Mouse (Mus musculus) ES-Bruce4 (cell line): Measurements from ENCODE around the gene Gda. TPM values are rescaled to one million over a fixed set of nuclear protein-coding genes. Genes with fewer than 3 reads are reported as not detected.

ENCODE experiments used
- H3K27ac ChIP-seq: 2 replicates; pipeline ENCODE4 v1.5.1; 2012; ENCODE audit warnings: low read length, inconsistent platforms; ENCODE audit not compliant: insufficient read depth
- H3K27me3 ChIP-seq: 2 replicates; pipeline ENCODE4 v1.6.1; 2012; ENCODE audit warnings: mild to moderate bottlenecking, low read length, inconsistent platforms; ENCODE audit not compliant: control insufficient read depth, poor library complexity, insufficient read depth, severe bottlenecking
- H3K36me3 ChIP-seq: 2 replicates; pipeline ENCODE4 v1.6.1; 2012; ENCODE audit warnings: inconsistent platforms, mild to moderate bottlenecking, low read length, moderate library complexity; ENCODE audit not compliant: control insufficient read depth, poor library complexity, insufficient read depth, severe bottlenecking
- H3K4me1 ChIP-seq: one replicate; pipeline ENCODE4 v1.8.1; 2011; ENCODE audit warnings: low read length; ENCODE audit not compliant: control insufficient read depth, insufficient read depth
- H3K4me3 ChIP-seq: 2 replicates; pipeline ENCODE4 v1.5.1; 2011; ENCODE audit warnings: low read depth, mild to moderate bottlenecking, low read length
- H3K9ac ChIP-seq: 2 replicates; pipeline ENCODE4 v1.6.1; 2012; ENCODE audit warnings: low read depth, mild to moderate bottlenecking, inconsistent platforms; ENCODE audit not compliant: poor library complexity, severe bottlenecking
- H3K9me3 ChIP-seq: replicated peaks from 2 replicates; pipeline ENCODE4 v1.6.1; 2012; ENCODE audit warnings: mild to moderate bottlenecking, low read length, inconsistent platforms; ENCODE audit not compliant: control insufficient read depth, poor library complexity, insufficient read depth, severe bottlenecking
- CTCF ChIP-seq: IDR thresholded peaks from one replicate; pipeline ENCODE4 v1.8.1; 2011; ENCODE audit warnings: low read depth, low read length
- EP300 ChIP-seq: IDR thresholded peaks from 2 replicates; pipeline ENCODE4 v1.6.1; 2011; ENCODE audit warnings: low read depth, low read length; ENCODE audit not compliant: insufficient read depth
- POLR2A ChIP-seq: IDR thresholded peaks from one replicate; pipeline ENCODE4 v1.8.1; 2011; ENCODE audit warnings: low read length; ENCODE audit not compliant: insufficient read depth
- polyA plus RNA-seq: library from polyadenylated mRNA; stranded (reverse); fragments of >200 nt; gene quantifications from 2 replicates; pipeline ENCODE4 v1.2.4, GENCODE M21; 2011; ENCODE audit warnings: low read depth; ENCODE audit not compliant: missing spikeins, insufficient read depth, insufficient read length

Gda gene
- polyA plus RNA-seq, 1 experiment = not detected

DNA sequence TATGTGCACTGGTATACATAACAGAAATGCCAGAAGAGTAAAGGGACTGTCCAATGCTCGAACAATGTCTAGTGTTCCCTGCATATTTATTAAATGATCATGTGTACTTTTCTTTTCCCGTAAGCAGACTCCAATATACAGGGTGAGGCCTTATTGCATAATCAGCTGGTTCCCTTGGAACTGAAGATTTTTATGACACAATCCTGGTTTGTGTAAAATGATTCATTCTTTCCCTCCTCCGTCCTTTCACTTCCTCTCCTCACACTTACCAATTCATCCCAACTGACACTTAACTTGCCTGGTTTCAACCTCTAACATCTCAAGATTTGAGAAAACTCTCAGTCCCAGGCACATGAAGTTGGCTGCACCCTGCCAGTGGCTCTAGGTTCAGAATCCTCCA lies 3.5 kb upstream of the Gda start:
- Histone ChIP-seq H3K36me3 (no peaks in the 10 kb centered on the region), H3K9me3 (no peaks in the 10 kb centered on the region), H3K9ac (no peak overlapping the region), H3K27me3 (no peaks in the 10 kb centered on the region), H3K4me1 (no peaks in the 10 kb centered on the region), H3K27ac (no peak overlapping the region), H3K4me3 (no peak overlapping the region)
- TF ChIP-seq POLR2A (no peak), CTCF (no peak)

DNA sequence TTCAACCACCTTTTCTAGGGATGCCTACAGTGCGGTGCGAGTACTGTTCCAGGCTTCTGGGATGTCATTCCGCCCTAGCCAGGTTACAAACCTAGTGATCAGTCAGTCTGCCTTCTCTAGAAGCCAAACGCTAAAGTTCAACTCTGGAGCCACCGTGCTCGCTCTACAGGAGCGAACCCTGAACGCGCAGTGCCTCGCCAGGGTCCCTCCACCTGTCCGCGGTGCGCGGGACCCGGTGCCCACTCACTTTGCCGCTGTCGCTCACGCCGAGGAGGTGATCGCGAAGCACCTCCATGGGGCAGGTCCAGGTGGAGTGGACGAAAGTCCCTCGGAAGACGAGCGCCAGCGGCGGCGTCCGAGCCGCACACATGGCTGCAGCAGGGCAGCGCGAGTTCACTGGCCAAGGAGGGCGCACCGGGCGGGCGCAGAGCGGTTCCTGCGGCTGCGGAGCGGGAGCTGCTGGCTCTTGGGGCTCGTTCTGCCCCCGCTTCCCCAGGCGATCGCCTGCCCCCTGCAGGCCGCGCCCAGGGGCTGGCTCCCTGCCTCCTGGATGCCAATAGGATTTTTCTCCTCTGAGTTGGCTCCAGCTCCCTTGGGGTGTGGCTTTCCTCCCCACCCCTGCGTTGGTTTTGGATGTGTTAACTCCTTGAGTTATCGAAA lies 994 bp downstream of the Gda start:
- Histone ChIP-seq H3K4me3 (peak overlapping the region; percentile 54), H3K9me3 (no peaks in the 10 kb centered on the region), H3K36me3 (no peaks in the 10 kb centered on the region), H3K4me1 (no peaks in the 10 kb centered on the region), H3K27ac (no peak overlapping the region), H3K27me3 (no peaks in the 10 kb centered on the region), H3K9ac (no peak overlapping the region; the same call in 1 of the 2 replicates)
- TF ChIP-seq EP300 (no peak), CTCF (peak; percentile 42)

DNA sequence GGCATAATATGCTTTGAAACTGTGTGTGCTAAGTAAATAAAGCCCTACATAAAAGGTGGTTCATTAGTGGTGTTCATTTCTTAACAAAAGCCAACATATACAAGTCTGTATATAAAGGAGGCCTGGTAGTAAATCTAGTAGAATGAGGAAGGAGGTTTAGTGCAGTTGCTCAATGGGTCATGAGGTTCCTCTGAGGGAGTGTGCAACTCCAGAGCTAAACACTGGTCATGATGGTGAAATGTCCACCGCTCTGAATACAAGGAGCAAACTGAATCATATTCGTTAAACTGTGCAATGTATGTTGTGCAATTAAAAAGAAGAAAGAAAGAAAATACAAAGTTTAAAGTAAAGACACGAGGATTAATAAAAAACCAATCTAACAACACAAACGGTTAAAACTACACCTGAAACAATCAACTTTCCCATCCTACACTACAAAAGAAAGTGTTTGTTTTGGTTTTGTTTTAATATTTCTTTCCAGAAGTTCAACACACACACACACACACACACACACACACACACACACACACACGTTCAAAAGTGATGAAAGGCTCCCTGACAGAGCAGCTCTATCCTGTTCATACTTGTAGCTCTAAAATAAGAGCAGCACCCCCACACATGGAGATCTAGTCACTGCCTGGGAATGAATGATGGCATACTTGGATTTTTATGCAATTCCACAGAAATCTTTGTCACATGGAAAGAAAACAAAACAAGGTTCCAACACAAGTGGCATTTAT lies 11.9 kb downstream of the Gda start:
- H3K27me3 ChIP-seq = peaks cover 1% of the 10 kb centered on the region; the same call in 1 of the 2 replicates

DNA sequence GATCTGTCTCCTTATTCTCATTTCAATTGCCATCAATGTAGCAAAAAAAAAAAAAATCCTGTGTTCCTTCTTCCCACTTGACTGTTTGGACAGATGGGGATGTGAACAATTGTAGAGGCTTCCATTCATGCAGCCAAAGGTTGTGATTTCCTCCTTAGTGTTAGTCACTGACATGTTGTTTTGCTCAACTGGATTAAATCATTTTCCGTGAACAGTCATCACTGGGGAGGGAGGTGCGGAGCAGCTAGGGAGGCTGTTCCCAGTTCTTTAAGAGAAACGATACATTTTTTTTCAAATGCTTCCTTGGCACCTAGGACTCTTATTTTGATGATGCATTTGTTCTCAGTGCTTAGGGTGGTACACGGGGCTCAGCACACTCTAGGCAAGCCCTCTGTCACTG lies 15.8 kb downstream of the Gda start:
- H3K27me3 ChIP-seq = no peaks in the 10 kb centered on the region
- TF ChIP-seq POLR2A (no peak), EP300 (no peak), CTCF (no peak)
- H3K4me1 ChIP-seq = no peaks in the 10 kb centered on the region
- H3K36me3 ChIP-seq = no peaks in the 10 kb centered on the region
- no peak overlapping the region for H3K4me3 ChIP-seq
- no peak overlapping the region for H3K27ac ChIP-seq
- no peak overlapping the region for H3K9ac ChIP-seq
- H3K9me3 ChIP-seq = no peaks in the 10 kb centered on the region

More for the DNA sequence above, 11.9 kb downstream of the Gda start:
- Histone ChIP-seq H3K4me3 (no peak overlapping the region), H3K9ac (no peak overlapping the region), H3K36me3 (no peaks in the 10 kb centered on the region), H3K27ac (no peak overlapping the region), H3K4me1 (no peaks in the 10 kb centered on the region), H3K9me3 (no peaks in the 10 kb centered on the region)
- TF ChIP-seq POLR2A (no peak), CTCF (no peak), EP300 (no peak)

DNA sequence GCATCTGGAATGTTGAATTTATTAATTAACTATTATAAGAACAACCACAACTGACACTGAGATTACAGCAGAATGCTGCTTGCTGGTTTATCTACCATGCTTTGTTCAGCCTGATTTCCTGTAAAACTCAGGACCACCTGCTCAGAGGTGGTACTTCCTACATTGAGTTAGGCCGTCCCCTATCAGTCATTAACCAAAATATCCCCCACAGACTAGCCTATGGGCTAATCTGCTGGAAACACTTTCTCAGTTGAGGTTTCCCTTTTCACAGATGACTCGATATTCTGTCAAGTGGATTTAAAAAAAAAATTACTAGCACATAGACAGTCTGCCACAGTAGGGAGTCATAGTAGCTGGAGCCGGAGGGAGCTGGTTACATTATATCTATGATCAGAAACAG lies 31.5 kb downstream of the Gda start:
- no peaks in the 10 kb centered on the region for H3K27me3 ChIP-seq
- no peaks in the 10 kb centered on the region for H3K9me3 ChIP-seq
- no peak overlapping the region for H3K27ac ChIP-seq
- H3K4me3 ChIP-seq = no peak overlapping the region
- TF ChIP-seq EP300 = no peak
- TF ChIP-seq POLR2A = no peak
- TF ChIP-seq CTCF = no peak
- H3K4me1 ChIP-seq = no peaks in the 10 kb centered on the region
- H3K9ac ChIP-seq = no peak overlapping the region
- no peaks in the 10 kb centered on the region for H3K36me3 ChIP-seq

DNA sequence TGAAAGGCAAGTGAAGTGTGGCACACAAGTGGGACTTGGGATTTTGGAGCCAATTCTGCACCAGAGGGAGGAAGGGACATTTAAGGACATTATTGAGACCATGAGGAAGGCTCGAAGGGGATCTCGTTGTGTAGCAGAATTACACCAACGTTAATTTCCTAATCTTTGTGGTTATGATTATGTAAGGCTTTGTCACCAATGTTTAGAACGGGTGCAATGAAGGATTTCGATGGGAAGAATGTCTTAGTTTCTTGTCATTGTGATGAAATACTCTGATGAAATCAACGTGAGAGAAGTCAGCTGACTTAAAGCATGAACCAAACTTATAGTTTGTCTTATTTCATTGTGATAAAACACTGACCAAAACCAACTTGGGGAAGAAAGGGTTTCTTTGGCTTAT lies 32.4 kb downstream of the Gda start:
- Histone ChIP-seq H3K9me3 (no peaks in the 10 kb centered on the region), H3K4me3 (no peak overlapping the region), H3K4me1 (no peaks in the 10 kb centered on the region), H3K9ac (no peak overlapping the region), H3K36me3 (no peaks in the 10 kb centered on the region), H3K27ac (no peak overlapping the region), H3K27me3 (no peaks in the 10 kb centered on the region)
- TF ChIP-seq EP300 (no peak), POLR2A (no peak), CTCF (no peak)
